Mouse (Mus musculus) retina, postnatal 1 day (tissue): Measurements from ENCODE around the gene Gpr27.

ENCODE experiments used
- DNase-seq: peaks from one replicate; pipeline ENCODE4 v3.0.0-alpha.2; 2012

Gene Gpr27

GRCm38 (mm10) chr6:99692206-99692915, at the start of gene Gpr27:
Gene Gpr27 (plus strand): TSS chr6:99692679.
- DNase-seq = peak; percentile 67

- no peak for DNase-seq
Observed at GRCm38 (mm10) chr6:99643439-99644199, 48.9 kb upstream of the Gpr27 start.

- no peak for DNase-seq
Observed at GRCm38 (mm10) chr6:99644386-99644785, 48.1 kb upstream of the Gpr27 start.

- no peak for DNase-seq
Observed at GRCm38 (mm10) chr6:99644876-99645275, 47.6 kb upstream of the Gpr27 start.

GRCm38 (mm10) chr6:99646344-99646743, 46.1 kb upstream of the Gpr27 start:
- DNase-seq = no peak

- DNase-seq = no peak
Observed at GRCm38 (mm10) chr6:99649307-99649706, 43.2 kb upstream of the Gpr27 start.

- DNase-seq = peak; percentile 38
Observed at GRCm38 (mm10) chr6:99652341-99652740, 40.1 kb upstream of the Gpr27 start.

GRCm38 (mm10) chr6:99654343-99654742, 38.1 kb upstream of the Gpr27 start:
- DNase-seq = no peak

GRCm38 (mm10) chr6:99655488-99655887, 37.0 kb upstream of the Gpr27 start:
- no peak for DNase-seq

GRCm38 (mm10) chr6:99656088-99656487, 36.4 kb upstream of the Gpr27 start:
- DNase-seq = no peak

GRCm38 (mm10) chr6:99658586-99658985, 33.9 kb upstream of the Gpr27 start:
- no peak for DNase-seq

GRCm38 (mm10) chr6:99660443-99660842, 32.0 kb upstream of the Gpr27 start:
- peak; percentile 31 for DNase-seq

GRCm38 (mm10) chr6:99663232-99663631, 29.2 kb upstream of the Gpr27 start:
- DNase-seq = no peak

GRCm38 (mm10) chr6:99665457-99666317, 26.8 kb upstream of the Gpr27 start:
- peak; percentile 25 for DNase-seq

GRCm38 (mm10) chr6:99666318-99667171, 25.9 kb upstream of the Gpr27 start, which contains the start of the genes Eif4e3 and Gm20696:
Gene Eif4e3 (minus strand): TSS chr6:99666771.
Gene Gm20696 (minus strand): TSS chr6:99666797.
- peak; percentile 79 for DNase-seq

GRCm38 (mm10) chr6:99667290-99667689, 25.2 kb upstream of the Gpr27 start:
- no peak for DNase-seq

- DNase-seq = peak; percentile 80
Observed at GRCm38 (mm10) chr6:99669481-99670325, 22.8 kb upstream of the Gpr27 start.

GRCm38 (mm10) chr6:99670481-99671119, 21.9 kb upstream of the Gpr27 start:
- peak; percentile 78 for DNase-seq

- no peak for DNase-seq
Observed at GRCm38 (mm10) chr6:99671768-99672167, 20.7 kb upstream of the Gpr27 start.

GRCm38 (mm10) chr6:99674482-99674881, 18.0 kb upstream of the Gpr27 start:
- no peak for DNase-seq

GRCm38 (mm10) chr6:99677325-99677724, 15.2 kb upstream of the Gpr27 start:
- DNase-seq = no peak
